10 mouse cellular contexts compared by ENCODE assay signal in the genomic region with DNA sequence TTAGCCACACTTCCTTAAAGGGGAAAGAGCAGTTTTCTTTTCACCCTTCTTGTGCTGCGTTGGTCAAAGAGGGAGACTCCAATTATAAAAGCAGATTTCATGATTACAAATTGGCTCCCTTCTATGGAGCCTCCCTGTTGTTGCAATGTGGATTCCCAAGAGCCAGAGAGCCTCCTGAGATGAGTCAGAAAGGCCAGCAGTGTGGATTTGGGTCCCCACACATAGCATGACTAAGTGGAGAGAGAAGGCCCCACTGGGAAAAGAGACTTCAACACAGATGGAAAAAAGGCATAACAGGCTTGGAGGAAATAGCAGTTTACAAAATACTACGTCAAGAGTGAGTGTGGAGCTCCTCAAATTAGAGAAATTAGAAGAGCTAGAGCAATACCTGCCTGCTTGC. TPM values are rescaled to one million over a fixed set of nuclear protein-coding genes. Genes with fewer than 3 reads are reported as not detected.
DNase-seq lines count a peak whose midpoint lies in the region; ATAC-seq and TF ChIP-seq lines count a peak whose summit lies in the region.
"Had no signal": no experiment of that assay in that cellular context is flagged by ENCODE, and none has a peak within 500 bp of the region (broad histone marks: within the 10 kb centered on the region; RNA-seq: fewer than 3 reads in every experiment).

No protein-coding gene starts in this region.

- no peaks in the 10 kb centered on the region for H3K9me3 ChIP-seq in lung, embryonic 14.5 days (ENCODE audit: low read depth, low read length)
- H3K9me3 ChIP-seq in stomach, embryonic 14.5 days (ENCODE audit: control insufficient read depth, low read depth, low read length) = no peaks in the 10 kb centered on the region
- H3K9me3 ChIP-seq: megakaryocyte, embryonic 14.5 days had no signal

- WGBS in lung, embryonic 14.5 days = 72% methylated on average over 2 of the region's 2 CpGs
- 86% methylated on average over 2 of the region's 2 CpGs for WGBS in stomach, embryonic 14.5 days

- H3K27me3 ChIP-seq in lung, embryonic 14.5 days (ENCODE audit: insufficient read depth, low read length) = no peaks in the 10 kb centered on the region
- 0 out of 2 replicates have a peak, but pooled peaks cover 4% of the 10 kb centered on the region for H3K27me3 ChIP-seq in stomach, embryonic 14.5 days (ENCODE audit: control insufficient read depth, insufficient read depth, low read length)

- intact Hi-C loops in gastrocnemius, adult 2 months (cut with DNase I) = loop anchor here (5.0 kb wide), 2 partner anchors 48 to 112 kb away; no protein-coding TSS in a partner anchor
- intact Hi-C loops in gastrocnemius, postnatal 14 days (cut with DNase I; ENCODE audit: low total_unique reads) = loop anchor here (10.0 kb wide), 1 partner anchor 204 kb away; no protein-coding TSS in a partner anchor

- ATAC-seq in lung, embryonic 14.5 days (ENCODE audit: insufficient read depth) = no peak
- no peak for ATAC-seq in stomach, embryonic 14.5 days (ENCODE audit: insufficient number of reproducible peaks, insufficient read depth, low FRiP score, low read depth)

- H3K9ac ChIP-seq in lung, embryonic 14.5 days = no peak overlapping the region
- H3K9ac ChIP-seq in stomach, embryonic 14.5 days (replicated peaks; ENCODE audit: low read depth, low read length) = no peak overlapping the region

- no peaks in the 10 kb centered on the region for H3K36me3 ChIP-seq in lung, embryonic 14.5 days (ENCODE audit: insufficient read depth)
- no peaks in the 10 kb centered on the region for H3K36me3 ChIP-seq in stomach, embryonic 14.5 days (ENCODE audit: control insufficient read depth, insufficient read depth, low read length)

- peak overlapping the region; percentile 88 for H3K4me3 ChIP-seq in gastrocnemius, adult 2 months
- H3K4me3 ChIP-seq in lung, embryonic 14.5 days (ENCODE audit: low read depth, low read length) = peak overlapping the region; percentile 45; the same call in 1 of the 2 replicates
- peak overlapping the region; percentile 81 for H3K4me3 ChIP-seq in brown adipose tissue, adult 24 weeks (ENCODE audit: insufficient read depth, low read depth, low read length)
- H3K4me3 ChIP-seq in stomach, embryonic 14.5 days (ENCODE audit: low read depth, low read length) = peak overlapping the region; percentile 43; the same call in 1 of the 2 replicates
- H3K4me3 ChIP-seq in layer of hippocampus, adult 2 months = no peak overlapping the region
- H3K4me3 ChIP-seq: megakaryocyte, embryonic 14.5 days had no signal

- peak; percentile 34 for DNase-seq in gastrocnemius, adult 2 months
- no peak for DNase-seq in gastrocnemius, postnatal 14 days
- DNase-seq in lung, embryonic 14.5 days = no peak
- DNase-seq in lung, postnatal 14 days = no peak
- DNase-seq in layer of hippocampus, postnatal 25 days (ENCODE audit: extremely low spot score in 1 of 2, low spot score in 1 of 2) = no peak
- no peak for DNase-seq in layer of hippocampus, adult 2 months (ENCODE audit: low spot score in 2 of 2)
- DNase-seq: cerebellum, adult 11-12 months had no signal

- H3K4me2 ChIP-seq in lung, embryonic 14.5 days = peak overlapping the region; percentile 71
- H3K4me2 ChIP-seq in stomach, embryonic 14.5 days (replicated peaks; ENCODE audit: low read depth, low read length) = peak overlapping the region; percentile 76

- peak overlapping the region; percentile 95 for H3K27ac ChIP-seq in gastrocnemius, adult 2 months
- H3K27ac ChIP-seq in lung, embryonic 14.5 days (ENCODE audit: low read depth) = no peak overlapping the region
- peak overlapping the region; percentile 99 for H3K27ac ChIP-seq in brown adipose tissue, adult 24 weeks (replicated peaks; ENCODE audit: low read depth, low read length)
- no peak overlapping the region for H3K27ac ChIP-seq in stomach, embryonic 14.5 days (ENCODE audit: low read length)
- no peak overlapping the region for H3K27ac ChIP-seq in layer of hippocampus, adult 2 months

- no peaks in the 10 kb centered on the region for H3K4me1 ChIP-seq in lung, embryonic 14.5 days (ENCODE audit: insufficient read depth)
- 0 out of 2 replicates have a peak, but pooled peaks cover 3% of the 10 kb centered on the region for H3K4me1 ChIP-seq in brown adipose tissue, adult 24 weeks (ENCODE audit: control insufficient read depth, insufficient read depth, insufficient read length, low read length)
- H3K4me1 ChIP-seq in stomach, embryonic 14.5 days (ENCODE audit: control insufficient read depth, insufficient read depth, low read length) = no peaks in the 10 kb centered on the region

- TF ChIP-seq CTCF in gastrocnemius, adult 2 months (IDR thresholded peaks at IDR 0.05) = no peak
- no peak for TF ChIP-seq CTCF in lung, embryonic 14.5 days (IDR thresholded peaks at IDR 0.05; ENCODE audit: low read depth)
- TF ChIP-seq CTCF in layer of hippocampus, adult 2 months (conservative IDR thresholded peaks at IDR 0.05) = no peak

RNA-seq across cellular contexts. Expression of gene Cav1, which starts 3.1 kb away (rescaled TPM):
- 100 to 1,000 TPM in 1 of 2 experiments, 10 to 100 TPM in 1; 82.9 to 125 TPM for total RNA-seq in gastrocnemius, adult 2 months (2021)
- 100 to 1,000 TPM; 282 to 302 TPM for total RNA-seq in gastrocnemius, postnatal 14 days (2021)
- polyA plus RNA-seq in lung, embryonic 14.5 days (2014; fragmentation: Nextera tagmentation; extraction: Ambion mirVana) = 300 and 367 TPM in 2 replicates
- polyA plus RNA-seq in brown adipose tissue, adult 24 weeks (2012; ENCODE audit: insufficient read depth, insufficient read length, missing spikeins) = 735 and 867 TPM in 2 replicates
- 350 and 378 TPM in 2 replicates for polyA plus RNA-seq in stomach, embryonic 14.5 days (2014; fragmentation: Nextera tagmentation; extraction: Ambion mirVana)
- 10 to 100 TPM; 26.4 to 31.8 TPM for total RNA-seq in layer of hippocampus, postnatal 25 days (2021)
- total RNA-seq in layer of hippocampus, adult 2 months (2021) = 10 to 100 TPM; 17.0 to 30.6 TPM

RNA-seq across cellular contexts. Expression of gene Cav2, which starts 28.3 kb away (rescaled TPM):
- 10 to 100 TPM; 13.8 to 24.2 TPM for total RNA-seq in gastrocnemius, adult 2 months (2021)
- 10 to 100 TPM; 30.1 to 32.7 TPM for total RNA-seq in gastrocnemius, postnatal 14 days (2021)
- polyA plus RNA-seq in lung, embryonic 14.5 days (2014; fragmentation: Nextera tagmentation; extraction: Ambion mirVana) = 52.1 and 55.8 TPM in 2 replicates
- polyA plus RNA-seq in brown adipose tissue, adult 24 weeks (2012; ENCODE audit: insufficient read depth, insufficient read length, missing spikeins) = 223 and 244 TPM in 2 replicates
- 49.5 and 58.0 TPM in 2 replicates for polyA plus RNA-seq in stomach, embryonic 14.5 days (2014; fragmentation: Nextera tagmentation; extraction: Ambion mirVana)
- 10 to 100 TPM; 22.7 to 23.6 TPM for total RNA-seq in layer of hippocampus, postnatal 25 days (2021)
- total RNA-seq in layer of hippocampus, adult 2 months (2021) = 10 to 100 TPM; 21.8 to 22.1 TPM

Comparison
In these comparisons a context has a peak if more than half of its experiments do, and no peak if none do; other contexts are left out.
1. H3K27ac ChIP-seq: peak in gastrocnemius, adult 2 months (single experiment) and brown adipose tissue, adult 24 weeks (single experiment); none in lung, embryonic 14.5 days (single experiment), stomach, embryonic 14.5 days (single experiment) and layer of hippocampus, adult 2 months (single experiment).